Mouse (Mus musculus) kidney, adult 2 months (tissue): ENCODE results near the gene Traf1. TPM values are rescaled to one million over a fixed set of nuclear protein-coding genes. Genes with fewer than 3 reads are reported as not detected.

Experiments used
- DNase-seq: peaks from one replicate; pipeline ENCODE4 v3.0.0; 2021
- H3K27ac ChIP-seq: fragments of 200-500 bp; 2 replicates; pipeline ENCODE4 v1.5.1; 2012; ENCODE audit warnings: low read depth, low read length, control low read depth, inconsistent platforms; ENCODE audit not compliant: insufficient read depth
- H3K27me3 ChIP-seq: fragments of 200-500 bp; replicated peaks from 2 replicates; pipeline ENCODE4 v1.6.1; 2012; ENCODE audit warnings: mild to moderate bottlenecking, moderate library complexity, low read length, inconsistent platforms; ENCODE audit not compliant: control insufficient read depth, insufficient read depth
- H3K36me3 ChIP-seq: fragments of 200-500 bp; 2 replicates; pipeline ENCODE4 v1.6.1; 2012; ENCODE audit warnings: mild to moderate bottlenecking, moderate library complexity, low read length, inconsistent platforms; ENCODE audit not compliant: control insufficient read depth, insufficient read depth
- H3K4me1 ChIP-seq: fragments of 200-500 bp; 2 replicates; pipeline ENCODE4 v1.6.1; 2011; ENCODE audit warnings: low read length; ENCODE audit not compliant: control insufficient read depth, insufficient read depth
- H3K4me3 ChIP-seq: fragments of 200-500 bp; 2 replicates; pipeline ENCODE4 v1.5.1; 2011; ENCODE audit warnings: mild to moderate bottlenecking, low read depth, low read length, control low read depth; ENCODE audit not compliant: insufficient read depth
- CTCF ChIP-seq: fragments of 200-500 bp; conservative IDR thresholded peaks from 2 replicates; pipeline ENCODE4 v1.5.1; 2011; ENCODE audit warnings: low read depth, mild to moderate bottlenecking, control low read depth, low read length, moderate library complexity, mixed read lengths; ENCODE audit not compliant: insufficient read depth, insufficient read length
- POLR2A ChIP-seq: fragments of 200-500 bp; IDR thresholded peaks from one replicate; pipeline ENCODE4 v1.6.1; 2011; ENCODE audit warnings: low read depth, low read length, control low read depth
- WGBS: fragments of 180-500 bp; shearing (Covaris S2); methylation state at CpG from one replicate; pipeline ENCODE4 v1.1.7; 2018; 5-methylcytosine and 5-hydroxymethylcytosine counted together
- polyA plus RNA-seq: library from polyadenylated mRNA; depleted of rRNA; stranded (reverse); fragments of >200 nt; gene quantifications from 2 replicates; pipeline ENCODE4 v1.2.3, GENCODE M21; 2012

Traf1 gene
- polyA plus RNA-seq, 1 experiment = 9.3 TPM

DNA sequence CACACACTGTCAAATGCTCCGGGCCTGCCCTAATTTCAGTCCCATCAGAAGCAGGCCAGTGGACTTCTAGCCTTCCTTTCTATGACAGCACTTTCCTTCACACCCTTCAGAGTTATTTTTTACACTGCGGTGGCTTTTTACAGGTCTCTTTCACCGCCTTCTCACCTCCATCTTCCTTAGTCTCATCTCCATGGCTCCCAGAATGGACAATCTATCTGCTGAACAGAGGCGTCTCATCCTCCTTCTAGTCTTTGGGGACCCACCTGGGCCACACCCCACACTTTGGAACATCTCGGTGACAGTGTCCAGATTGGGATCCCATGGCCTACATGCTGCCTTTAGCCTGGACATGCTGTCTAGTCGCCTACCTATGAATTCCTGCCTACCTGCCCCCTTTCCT is 606 bp downstream of the Traf1 start:
- Histone ChIP-seq H3K4me1 (no peaks in the 10 kb centered on the region), H3K36me3 (no peaks in the 10 kb centered on the region), H3K27ac (no peak overlapping the region), H3K4me3 (peak overlapping the region; percentile 32), H3K27me3 (no peaks in the 10 kb centered on the region)
- WGBS = 58% methylated on average over 6 of the region's 6 CpGs
- no peak for DNase-seq
- no peak for TF ChIP-seq CTCF
- TF ChIP-seq POLR2A = no peak

DNA sequence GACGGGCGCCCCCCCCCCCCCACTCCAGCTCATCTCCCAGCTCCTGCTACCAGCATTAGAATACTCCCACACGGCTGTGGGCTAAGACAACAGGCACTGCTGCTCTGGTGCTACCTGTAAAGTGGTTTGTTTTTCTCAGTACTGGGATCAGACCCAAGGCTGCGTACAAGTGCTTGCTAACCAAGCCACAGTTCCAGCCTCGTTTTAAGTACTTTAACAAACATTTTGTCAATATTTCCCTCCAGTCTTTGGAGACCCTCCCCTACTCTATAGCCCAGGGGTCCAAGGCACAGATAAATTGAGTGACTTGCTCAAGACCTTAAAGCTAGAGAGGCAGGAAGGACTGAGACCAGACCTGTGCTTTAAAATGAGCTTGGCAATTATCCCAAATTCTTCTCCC is 1.1 kb downstream of the Traf1 start:
- DNase-seq = no peak
- Histone ChIP-seq H3K4me1 (no peaks in the 10 kb centered on the region), H3K4me3 (no peak overlapping the region), H3K27me3 (no peaks in the 10 kb centered on the region), H3K27ac (no peak overlapping the region), H3K36me3 (no peaks in the 10 kb centered on the region)
- TF ChIP-seq POLR2A (no peak), CTCF (no peak)
- WGBS = 68% methylated on average over 5 of the region's 5 CpGs

DNA sequence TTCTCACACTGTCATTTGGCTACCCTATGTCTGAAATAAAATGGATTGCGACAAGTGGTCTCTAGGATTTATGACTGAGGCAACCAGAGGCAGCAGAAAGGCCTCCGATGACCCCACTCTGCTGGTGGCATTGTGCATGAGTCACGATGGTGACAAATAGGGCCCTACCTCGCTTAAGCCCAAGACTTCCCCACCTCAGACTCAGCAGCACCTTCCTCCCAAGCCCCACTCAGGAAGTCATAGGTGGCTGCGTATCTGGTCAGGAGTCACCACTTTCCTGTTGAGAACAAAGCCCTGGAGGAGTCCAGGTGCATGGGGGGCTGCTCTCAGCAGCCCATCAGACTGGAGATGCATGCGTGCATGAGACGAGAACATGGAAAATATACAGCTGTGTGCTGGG is 3.0 kb downstream of the Traf1 start:
- no peak overlapping the region for H3K4me3 ChIP-seq
- H3K4me1 ChIP-seq = no peaks in the 10 kb centered on the region
- no peaks in the 10 kb centered on the region for H3K27me3 ChIP-seq
- 85% methylated on average over 7 of the region's 7 CpGs for WGBS
- no peaks in the 10 kb centered on the region for H3K36me3 ChIP-seq
- TF ChIP-seq CTCF (no peak), POLR2A (no peak)
- no peak overlapping the region for H3K27ac ChIP-seq
- no peak for DNase-seq

DNA sequence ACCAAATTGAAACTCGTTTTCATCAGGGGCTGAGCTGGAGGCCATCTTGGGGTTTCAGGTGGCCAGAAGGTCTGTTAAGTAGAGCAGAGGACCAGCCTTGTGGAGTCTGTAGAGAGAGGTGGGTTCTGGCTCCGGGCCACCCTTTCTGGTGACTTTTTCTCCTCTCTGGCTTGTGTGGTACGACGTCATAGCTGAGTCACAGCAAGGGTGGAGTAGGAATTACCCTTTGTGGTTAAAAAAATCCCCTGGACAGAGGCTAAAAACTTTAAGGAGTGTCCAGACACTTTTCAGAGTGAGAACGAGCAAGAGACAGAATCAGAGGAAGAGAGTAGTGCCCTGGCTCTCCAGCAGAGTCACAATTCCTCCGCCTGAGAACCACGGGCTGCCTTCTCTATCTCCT is 3.5 kb downstream of the Traf1 start:
- Histone ChIP-seq H3K27me3 (no peaks in the 10 kb centered on the region), H3K4me3 (no peak overlapping the region), H3K27ac (no peak overlapping the region), H3K4me1 (no peaks in the 10 kb centered on the region), H3K36me3 (no peaks in the 10 kb centered on the region)
- TF ChIP-seq POLR2A (no peak), CTCF (no peak)
- 75% methylated on average over 7 of the region's 7 CpGs for WGBS
- no peak for DNase-seq

DNA sequence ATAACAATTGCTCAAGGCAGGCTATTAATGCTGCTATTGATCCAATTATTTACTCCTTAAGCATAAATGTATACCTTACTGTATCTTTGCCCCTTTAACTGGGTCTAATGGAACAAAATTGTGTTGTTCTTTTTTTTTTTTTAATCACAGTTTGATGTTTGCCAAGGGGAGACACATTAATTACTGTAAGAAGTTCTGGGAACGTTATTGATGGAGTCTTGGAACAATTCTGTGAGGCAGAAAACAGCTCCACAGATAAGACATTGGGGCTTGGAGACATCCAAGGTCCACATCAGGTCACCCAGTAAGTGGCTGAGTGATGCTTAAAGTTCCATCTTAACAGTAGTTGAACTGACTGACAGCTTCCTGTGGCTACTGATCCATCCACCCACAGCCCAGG is 4.2 kb downstream of the Traf1 start:
- DNase-seq = no peak
- H3K27me3 ChIP-seq = no peaks in the 10 kb centered on the region
- no peak for TF ChIP-seq POLR2A
- TF ChIP-seq CTCF = no peak
- 76% methylated on average over 1 of the region's 1 CpGs for WGBS
- H3K27ac ChIP-seq = no peak overlapping the region
- H3K4me3 ChIP-seq = no peak overlapping the region
- no peaks in the 10 kb centered on the region for H3K4me1 ChIP-seq
- no peaks in the 10 kb centered on the region for H3K36me3 ChIP-seq

DNA sequence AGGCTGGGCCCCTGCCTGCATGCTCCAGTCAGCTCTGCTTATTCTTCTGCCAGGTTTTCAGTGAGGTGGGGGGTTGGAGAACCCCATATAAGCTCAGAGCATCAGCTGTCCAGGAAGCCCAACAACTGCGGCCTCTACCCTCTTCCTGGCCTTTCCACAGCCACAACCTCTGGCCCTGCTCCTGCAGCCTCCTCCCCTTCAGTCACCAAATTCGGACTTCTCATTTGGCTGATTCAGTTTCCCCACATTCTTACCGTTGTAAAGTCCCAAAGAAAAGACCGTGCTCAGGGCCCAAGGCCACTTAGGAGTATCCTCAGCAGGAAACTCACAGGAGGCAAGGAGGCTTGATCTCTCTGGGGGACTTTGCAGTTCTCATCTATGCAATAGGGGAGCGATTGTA is 4.6 kb downstream of the Traf1 start:
- 69% methylated on average over 5 of the region's 5 CpGs for WGBS
- Histone ChIP-seq H3K36me3 (no peaks in the 10 kb centered on the region), H3K27ac (no peak overlapping the region), H3K27me3 (no peaks in the 10 kb centered on the region), H3K4me1 (no peaks in the 10 kb centered on the region), H3K4me3 (no peak overlapping the region)
- DNase-seq = no peak
- TF ChIP-seq CTCF (no peak), POLR2A (no peak)

DNA sequence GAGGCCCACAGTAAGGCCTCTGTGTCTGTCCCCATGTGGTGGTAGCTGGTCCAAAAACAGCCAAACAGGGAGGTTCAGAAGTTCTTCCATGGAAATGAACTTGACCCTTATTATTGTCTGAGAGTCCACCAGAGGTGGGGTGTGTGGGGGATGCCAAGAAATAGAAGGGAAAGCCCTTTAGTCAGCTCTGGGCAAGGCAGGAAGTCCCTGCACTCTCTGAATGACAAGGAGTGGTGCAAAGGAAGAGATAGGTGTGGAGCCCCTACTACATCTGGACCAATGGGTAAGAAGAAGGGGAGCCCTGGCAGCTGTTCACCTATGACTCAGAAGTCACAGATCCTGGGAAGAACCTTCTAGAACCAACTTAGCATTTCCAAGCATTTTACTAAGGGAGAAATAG is 7.2 kb downstream of the Traf1 start:
- Histone ChIP-seq H3K27ac (no peak overlapping the region), H3K4me1 (no peaks in the 10 kb centered on the region), H3K4me3 (no peak overlapping the region), H3K27me3 (no peaks in the 10 kb centered on the region), H3K36me3 (no peaks in the 10 kb centered on the region)
- no peak for DNase-seq
- TF ChIP-seq CTCF = no peak
- TF ChIP-seq POLR2A = no peak
